Mouse (Mus musculus): ENCODE measurements at regions not wholly inside any gene's neighbourhood (a gene's known extent, or its start where the extent isn't known, plus 50 kb on each side); places are given as distances from the start of the nearest gene placed in this dataset.

- no peak for DNase-seq (ENCODE audit: low spot score)
Observed at GRCm38 (mm10) chr3:4544730-4545129, 1205.9 kb upstream of the Gm8797 start.

- no peak for DNase-seq (ENCODE audit: low spot score)
Observed at GRCm38 (mm10) chr3:4546103-4546833, 1204.3 kb upstream of the Gm8797 start.

- no peak for DNase-seq (ENCODE audit: low spot score)
Observed at GRCm38 (mm10) chr3:4560664-4561063, 1189.9 kb upstream of the Gm8797 start.

GRCm38 (mm10) chr3:4582500-4582899, 1168.1 kb upstream of the Gm8797 start:
- peak; percentile 40 for DNase-seq (ENCODE audit: low spot score)

DNA sequence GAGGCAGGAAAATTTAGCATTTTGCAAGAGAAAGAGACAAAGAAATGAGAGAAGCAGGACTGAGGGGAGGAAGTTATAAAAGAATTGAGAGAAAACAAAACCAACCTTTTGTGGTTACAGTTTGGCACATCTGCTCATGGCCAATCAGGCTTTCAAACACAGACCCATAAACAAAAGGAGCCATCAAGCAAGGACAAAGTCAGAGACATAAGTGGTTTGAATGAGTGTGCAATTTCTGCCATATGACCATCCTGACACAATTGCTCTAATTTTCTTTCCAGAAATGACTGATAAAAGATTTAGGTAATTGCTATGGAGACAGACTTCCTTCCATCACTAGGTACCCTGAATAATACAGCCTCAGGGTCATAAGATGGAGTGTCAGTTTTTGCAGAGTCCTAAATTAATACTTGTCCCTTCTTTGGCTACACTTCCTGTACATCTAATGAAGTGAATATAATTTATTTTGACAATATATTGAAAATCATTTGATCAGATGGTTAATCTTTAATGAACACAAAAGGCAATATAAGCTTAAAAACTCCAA, 1156.6 kb upstream of the Gm8797 start:
- DNase-seq (ENCODE audit: low spot score): no peak

DNA sequence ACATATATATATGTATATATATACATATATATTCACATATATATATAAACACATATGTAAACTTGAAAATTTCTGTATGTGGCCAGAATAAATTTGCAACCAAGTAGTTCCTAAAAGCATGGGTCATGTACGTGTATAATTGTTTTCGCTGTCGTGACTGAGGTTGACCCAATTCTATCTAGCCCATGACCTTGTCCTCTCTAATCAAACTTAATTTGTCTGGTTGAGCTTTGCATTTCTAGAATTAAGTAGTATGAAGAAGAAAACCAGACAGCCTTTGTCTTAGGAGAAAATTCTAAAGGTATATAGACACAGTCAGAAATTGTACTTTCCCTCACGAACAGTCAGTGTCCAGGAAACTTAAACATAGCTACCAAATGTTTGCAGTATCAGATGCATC, 1156.1 kb upstream of the Gm8797 start:
- no peak for DNase-seq (ENCODE audit: low spot score)
